Mouse (Mus musculus) cortical plate, adult 2 months (tissue): Measurements from ENCODE around the gene Zfp229.

Experiments
- CTCF ChIP-seq: fragments of 200-500 bp; IDR thresholded peaks from 2 replicates; pipeline ENCODE4 v1.5.1; 2011; ENCODE audit warnings: mild to moderate bottlenecking, control low read depth, low read length; ENCODE audit not compliant: insufficient read depth; ENCODE audit errors: extremely low read depth
- POLR2A ChIP-seq: fragments of 200-500 bp; IDR thresholded peaks from 2 replicates; pipeline ENCODE4 v1.6.1; 2011; ENCODE audit warnings: mild to moderate bottlenecking, low read length, control low read depth; ENCODE audit not compliant: insufficient read depth; ENCODE audit errors: extremely low read depth

DNA sequence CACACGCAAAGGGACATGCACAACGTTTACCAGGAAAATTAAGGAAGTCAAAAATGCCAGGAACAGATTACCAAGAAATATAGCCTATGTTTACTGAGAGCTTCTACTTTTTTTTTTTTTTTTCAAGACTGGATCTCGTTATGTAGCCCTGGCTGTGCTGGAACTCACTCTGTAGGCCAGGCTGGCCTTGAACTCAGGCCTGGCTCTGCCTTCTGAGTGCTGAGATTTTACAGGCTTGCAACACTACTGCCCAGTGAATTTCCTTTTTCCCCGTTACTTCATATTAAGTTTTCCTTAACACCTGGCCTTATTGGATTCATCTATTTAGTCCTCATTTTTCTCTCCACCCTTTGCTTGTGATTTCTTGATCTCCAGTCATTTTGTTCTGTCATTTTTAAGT lies 2.5 kb downstream of the Zfp229 start:
- TF ChIP-seq POLR2A (no peak), CTCF (no peak)
